Mouse (Mus musculus) adrenal gland, adult 18-20 months (tissue): Measurements from ENCODE around the gene Ppp1r18. TPM values are rescaled to one million over a fixed set of nuclear protein-coding genes. Genes with fewer than 3 reads are reported as not detected.
A peak's percentile ranks its signal among the peaks of the same experiment; 100 is the strongest.

Source experiments
- DNase-seq, 2 experiments: peaks; one replicate each; pipeline ENCODE4 v3.0.0; 2021 to 2022; ENCODE audit warnings: low spot score in 2 of 2
- long read RNA-seq, 2 experiments: library from polyadenylated mRNA; stranded (forward); transcript quantifications; one replicate each; pipeline ENCODE4 v2.0.0; 2021
- total RNA-seq, 2 experiments: library from RNA; stranded (reverse); gene quantifications; 1 replicate in 1 of 2; 2 replicates in 1 of 2; pipeline ENCODE4 v1.2.3; 2021

The Ppp1r18 gene
- 10 to 100 TPM; 35.3 to 41.0 TPM for total RNA-seq
- long read RNA-seq, experiment 1, transcript Ppp1r18-205 (3 exons, 3,185 nt): major isoform, 18 of 22 reads
- long read RNA-seq, experiment 1, partial matches to known transcripts: 0 of 22 reads
- long read RNA-seq, experiment 1, other reads (novel, unspliced or antisense): 2 of 22 reads
- long read RNA-seq, experiment 2, partial matches to known transcripts: 0 of 7 reads
- long read RNA-seq, experiment 2, other reads (novel, unspliced or antisense): 1 of 7 reads

DNA sequence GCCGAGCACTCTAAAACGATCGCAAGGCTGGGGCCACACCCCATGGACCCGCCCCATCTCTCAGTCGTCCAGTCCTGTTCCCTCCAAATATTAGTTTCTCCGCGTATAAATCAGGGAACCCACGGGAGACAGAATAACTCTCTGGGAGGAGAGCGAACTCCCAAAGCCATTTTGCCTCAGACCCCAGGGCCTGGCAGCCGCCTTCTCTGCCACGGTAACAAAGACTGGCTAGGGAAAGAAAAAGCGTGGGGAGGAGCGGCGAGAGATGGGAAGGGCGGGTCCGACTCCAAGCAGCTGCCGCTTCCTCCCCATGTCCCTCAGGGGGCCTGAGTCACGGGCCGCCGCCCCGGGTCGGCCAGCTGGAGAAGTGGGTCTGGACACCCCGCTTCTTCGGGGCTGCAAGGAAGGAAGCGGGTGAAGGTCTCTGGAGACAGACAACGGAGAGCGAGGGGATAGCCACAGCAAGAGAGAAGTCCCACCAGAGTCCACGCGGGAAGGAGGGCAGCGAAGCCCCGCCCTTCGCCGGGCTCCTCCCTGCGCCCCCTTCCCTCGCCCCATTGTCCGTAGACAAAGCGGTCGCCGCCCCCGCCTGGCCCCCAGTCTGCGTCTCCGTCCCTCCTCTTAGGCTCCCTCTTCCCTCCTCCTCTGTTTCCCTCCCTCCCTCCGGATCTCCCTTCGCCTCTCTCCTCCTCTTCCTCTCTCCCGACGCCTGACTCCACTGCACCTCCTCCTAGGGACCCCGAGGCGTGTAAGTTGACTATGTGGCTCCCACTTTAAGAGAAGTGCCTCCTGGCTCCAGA, at the start of gene Ppp1r18:
Gene Ppp1r18, plus strand, starts transcription at position 113 of the 800 bp plus-strand sequence.
- DNase-seq: peak; percentile 65 to 70

DNA sequence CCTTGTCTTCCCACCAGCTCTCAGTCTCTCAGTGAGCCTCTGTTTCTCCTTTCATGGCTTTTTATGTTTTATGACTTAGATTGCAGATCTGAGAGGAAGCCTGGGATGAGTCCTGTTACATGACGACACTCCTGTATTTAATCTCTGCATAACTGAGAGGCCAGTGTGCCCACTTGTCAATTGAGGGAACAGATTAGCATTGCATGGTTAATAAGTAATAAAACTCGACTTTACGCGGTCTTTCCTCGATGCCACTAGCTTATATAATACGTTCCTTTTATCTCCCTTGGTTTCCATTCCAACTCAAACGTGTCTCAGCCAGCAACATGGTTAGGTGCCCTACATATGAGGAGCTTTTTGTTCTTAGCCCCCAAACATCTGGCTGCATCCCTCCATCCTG, 49.6 kb upstream of the Ppp1r18 start:
- no peak for DNase-seq

DNA sequence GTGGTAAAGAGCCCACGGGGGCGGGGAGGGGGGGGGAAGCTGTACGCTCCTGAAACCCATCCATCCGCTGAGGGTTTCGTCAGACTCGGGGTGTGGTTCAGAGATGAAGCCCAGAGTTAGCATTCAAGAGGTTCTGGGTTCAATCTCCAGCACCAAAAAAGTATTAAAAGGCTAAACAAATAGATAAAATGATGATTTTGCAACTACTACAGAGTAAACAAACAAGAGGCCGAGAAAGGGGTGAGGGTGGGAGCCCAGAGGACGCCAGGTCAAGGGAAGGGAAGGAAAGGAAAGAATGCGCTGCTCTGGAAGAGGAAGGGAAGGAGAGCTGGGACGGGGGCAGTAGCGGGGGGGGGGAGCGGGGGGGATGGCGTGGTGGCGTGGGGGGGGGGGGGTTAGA, 48.7 kb upstream of the Ppp1r18 start:
- DNase-seq: no peak

DNA sequence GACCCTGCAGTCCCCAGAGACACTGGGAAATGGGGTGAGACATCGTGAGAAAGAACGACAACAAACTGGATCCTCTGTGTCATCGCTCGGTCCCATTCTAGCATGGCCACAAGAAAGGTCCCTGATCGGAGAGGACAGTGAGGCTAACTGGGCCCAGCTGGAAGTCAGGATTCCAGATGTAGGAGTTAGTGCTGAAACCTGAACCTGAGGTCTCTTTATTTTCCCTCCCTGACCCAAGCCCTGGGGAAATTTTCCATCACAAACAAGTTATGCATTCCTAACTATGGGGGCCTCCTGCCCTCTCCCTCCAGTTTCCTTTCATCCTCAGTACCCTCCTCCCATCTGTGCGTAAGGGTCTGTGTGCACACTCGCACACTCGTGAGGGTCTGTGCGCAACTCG, 48.2 kb upstream of the Ppp1r18 start:
- no peak for DNase-seq

DNA sequence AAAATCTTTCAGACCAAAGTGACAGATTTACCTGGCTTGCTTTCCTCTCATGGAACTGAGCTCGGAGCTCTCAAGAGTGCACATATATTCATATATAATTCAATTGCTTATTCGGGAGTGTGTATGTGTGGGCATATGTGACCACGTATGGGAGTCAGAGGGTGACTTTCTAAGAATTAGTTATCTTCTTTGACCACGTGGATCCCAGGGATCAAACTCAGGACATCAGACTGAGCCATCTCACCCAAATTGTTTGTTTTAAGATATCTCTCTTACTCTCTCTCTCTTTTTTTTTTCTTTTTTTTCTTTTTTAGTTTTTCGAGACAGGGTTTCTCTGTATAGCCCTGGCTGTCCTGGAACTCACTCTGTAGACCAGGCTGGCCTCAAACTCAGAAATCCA, 45.3 kb upstream of the Ppp1r18 start:
- no peak for DNase-seq

DNA sequence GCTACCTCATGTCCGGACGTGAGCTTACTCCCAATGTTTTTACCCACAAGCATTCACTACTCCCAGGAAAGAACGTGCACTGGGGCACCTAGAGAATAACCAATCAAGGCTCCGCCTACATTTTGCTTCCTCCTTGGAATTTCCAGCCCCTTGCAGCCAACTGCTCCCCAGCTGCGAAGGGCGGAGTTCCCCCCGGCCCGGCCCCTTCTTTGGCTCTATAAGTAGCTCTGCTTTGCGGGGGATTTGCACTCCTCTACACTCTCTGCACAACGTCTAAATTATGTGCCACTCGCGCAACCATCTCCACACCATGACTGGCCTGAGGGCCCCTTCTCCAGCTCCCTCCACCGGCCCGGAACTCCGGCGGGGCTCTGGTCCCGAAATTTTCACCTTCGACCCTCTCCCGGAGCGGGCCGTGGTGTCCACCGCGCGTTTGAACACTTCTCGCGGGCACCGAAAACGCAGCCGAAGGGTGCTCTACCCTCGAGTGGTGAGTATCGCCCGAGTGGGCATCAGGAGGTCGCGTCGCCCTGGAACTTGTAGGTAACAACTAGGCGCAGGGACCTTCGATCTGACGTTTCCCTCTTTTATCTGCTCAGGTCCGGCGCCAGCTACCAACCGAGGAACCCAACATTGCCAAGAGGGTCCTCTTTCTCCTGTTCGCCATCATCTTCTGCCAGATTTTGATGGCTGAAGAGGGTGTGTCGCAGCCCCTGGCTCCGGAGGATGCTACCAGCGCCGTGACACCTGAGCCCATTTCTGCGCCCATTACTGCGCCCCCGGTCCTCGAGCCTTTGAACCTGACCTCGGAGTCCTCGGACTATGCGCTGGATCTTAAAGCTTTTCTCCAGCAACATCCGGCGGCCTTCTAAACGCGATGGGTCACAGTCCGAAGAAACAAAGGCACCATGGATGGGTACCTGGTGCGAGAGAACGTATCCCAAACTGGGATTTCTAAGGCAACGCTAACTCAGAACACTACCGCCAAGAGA, 43.7 kb upstream of the Ppp1r18 start, which contains the start of gene Ier3:
Gene Ier3, plus strand, starts transcription at position 246 of the 992 bp plus-strand sequence.
- peak; percentile 85 for DNase-seq

DNA sequence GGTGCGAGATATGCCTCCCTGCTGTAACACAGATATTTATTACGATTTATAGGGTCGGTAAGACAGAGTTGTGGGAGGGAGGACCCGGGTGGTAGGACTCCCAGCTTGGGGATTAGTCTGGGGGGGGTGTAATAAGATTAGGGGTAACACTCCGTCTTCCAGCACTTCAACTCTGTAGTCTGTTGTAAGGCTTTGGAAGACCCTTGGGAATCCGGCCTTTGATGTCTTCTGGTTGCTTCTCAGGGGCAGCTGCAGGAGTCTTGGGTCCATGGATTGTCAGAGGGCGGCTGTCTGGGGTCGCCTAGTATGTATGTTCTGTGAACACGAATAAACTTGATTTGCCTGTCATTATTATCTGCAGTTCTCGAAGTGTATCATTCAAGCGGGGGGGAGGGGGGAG, 42.8 kb upstream of the Ppp1r18 start:
- DNase-seq: no peak

DNA sequence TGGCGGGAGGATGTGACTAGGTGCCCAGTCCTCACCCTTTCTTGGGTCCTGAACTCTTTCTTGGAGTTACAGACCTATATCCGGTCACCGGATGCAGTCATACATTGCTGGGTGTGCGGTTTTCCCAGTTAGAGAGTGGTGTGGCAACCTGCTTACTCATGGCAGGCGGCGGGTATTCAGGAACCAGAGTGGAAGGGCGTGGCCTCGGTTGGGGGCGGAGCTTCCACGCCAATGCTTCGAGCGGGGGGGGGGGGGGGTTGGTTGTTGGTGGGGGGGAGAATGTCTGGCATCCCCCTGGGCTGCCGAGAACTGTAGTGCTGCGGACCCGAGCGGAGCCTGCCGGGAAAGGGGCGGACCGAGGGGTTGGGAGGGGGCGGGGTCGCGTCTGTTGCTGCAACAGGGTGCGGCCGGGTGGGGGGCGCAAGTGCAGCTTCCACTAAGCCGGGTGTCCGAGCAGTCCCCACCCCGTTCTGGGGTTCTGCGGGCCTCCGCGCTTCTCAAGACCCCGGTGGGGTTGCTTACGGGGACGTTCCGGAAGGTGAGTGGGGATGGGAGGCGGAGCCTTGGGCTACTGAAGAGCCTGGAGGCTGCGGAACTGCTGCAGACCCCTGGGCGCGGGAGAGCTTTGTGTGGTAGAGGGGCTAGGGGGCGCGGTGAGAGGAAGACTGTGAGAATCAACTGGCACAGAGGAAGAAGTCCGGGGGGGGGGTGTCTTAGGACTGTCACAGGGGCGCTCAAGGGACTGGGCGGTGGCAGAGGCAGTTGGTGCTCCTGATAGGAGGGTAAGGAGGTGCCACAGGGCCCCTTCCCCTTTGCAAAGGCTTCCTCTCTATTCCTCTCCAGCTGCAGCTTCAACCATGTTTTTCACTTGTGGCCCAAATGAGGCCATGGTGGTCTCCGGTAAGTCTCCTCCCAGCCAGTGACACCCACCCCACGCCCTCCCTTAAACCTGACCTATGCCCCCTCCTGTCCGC, 42.1 kb upstream of the Ppp1r18 start, which contains the start of gene Flot1:
Gene Flot1, plus strand, starts transcription at position 267 of the 974 bp plus-strand sequence.
- DNase-seq: peak; percentile 76 to 84

DNA sequence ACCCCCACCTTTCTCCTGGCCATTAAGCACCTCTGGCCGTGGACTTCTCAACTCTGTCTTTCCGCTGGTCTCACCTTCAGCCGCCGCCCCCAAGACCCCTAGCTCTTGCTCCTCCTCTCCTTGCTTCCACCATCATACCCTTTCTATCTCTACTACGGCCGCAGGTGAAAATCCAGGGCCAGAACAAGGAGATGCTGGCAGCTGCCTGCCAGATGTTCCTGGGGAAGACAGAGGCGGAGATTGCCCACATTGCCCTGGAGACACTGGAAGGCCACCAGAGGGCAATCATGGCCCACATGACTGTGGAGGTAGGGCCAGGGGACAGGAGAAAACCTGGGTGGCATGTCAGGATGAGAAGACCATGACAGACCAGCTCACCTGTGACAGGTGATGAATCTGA, 41.0 kb upstream of the Ppp1r18 start:
- no peak for DNase-seq

DNA sequence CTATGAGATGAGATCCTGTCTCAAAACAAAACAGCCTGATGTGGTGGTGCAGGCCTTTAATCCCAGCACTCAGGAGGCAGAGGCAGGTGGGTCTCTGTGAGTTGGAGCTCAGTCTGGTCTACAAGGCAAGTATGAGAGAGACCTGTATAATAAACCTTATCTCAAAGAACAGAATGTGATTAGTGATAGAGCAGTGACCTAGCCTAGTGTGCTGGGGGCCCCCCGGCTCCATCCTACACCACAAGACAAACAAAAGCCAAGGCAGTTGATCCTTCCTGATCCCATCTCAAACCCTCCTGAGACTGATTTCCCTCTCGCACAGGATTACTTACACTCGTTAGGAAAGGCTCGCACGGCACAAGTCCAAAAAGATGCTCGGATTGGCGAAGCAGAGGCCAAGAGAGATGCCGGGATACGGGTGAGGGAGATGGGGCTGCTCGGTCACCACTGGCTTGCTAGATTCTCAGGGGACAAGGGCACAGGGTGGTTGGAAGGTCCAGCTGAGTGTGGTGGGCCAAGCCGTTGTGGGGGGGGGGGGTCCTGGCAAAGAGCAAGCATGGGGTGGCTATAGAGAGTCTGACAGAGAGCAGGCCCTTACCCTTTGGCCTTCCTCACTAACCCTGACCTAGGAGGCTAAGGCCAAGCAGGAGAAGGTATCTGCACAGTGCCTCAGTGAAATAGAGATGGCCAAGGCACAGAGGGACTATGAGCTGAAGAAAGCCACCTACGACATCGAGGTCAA, 40.1 kb upstream of the Ppp1r18 start:
- no peak for DNase-seq

DNA sequence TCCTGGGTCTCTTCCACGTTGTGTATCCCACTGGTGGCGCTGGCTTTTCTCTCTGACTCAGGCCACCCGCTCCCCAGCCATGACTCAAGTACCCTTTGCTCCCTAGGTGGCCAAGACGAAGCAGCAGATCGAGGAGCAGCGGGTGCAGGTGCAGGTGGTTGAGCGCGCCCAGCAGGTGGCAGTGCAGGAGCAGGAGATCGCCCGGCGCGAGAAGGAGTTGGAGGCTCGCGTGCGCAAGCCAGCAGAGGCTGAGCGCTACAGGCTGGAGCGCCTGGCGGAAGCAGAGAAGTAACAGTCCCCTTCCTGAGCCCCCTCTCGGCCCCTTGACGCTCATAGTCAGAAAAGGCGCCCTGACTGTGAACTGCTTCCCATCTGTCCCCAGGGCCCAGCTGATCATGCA, 35.7 kb upstream of the Ppp1r18 start:
- DNase-seq: peak; percentile 84 to 85

DNA sequence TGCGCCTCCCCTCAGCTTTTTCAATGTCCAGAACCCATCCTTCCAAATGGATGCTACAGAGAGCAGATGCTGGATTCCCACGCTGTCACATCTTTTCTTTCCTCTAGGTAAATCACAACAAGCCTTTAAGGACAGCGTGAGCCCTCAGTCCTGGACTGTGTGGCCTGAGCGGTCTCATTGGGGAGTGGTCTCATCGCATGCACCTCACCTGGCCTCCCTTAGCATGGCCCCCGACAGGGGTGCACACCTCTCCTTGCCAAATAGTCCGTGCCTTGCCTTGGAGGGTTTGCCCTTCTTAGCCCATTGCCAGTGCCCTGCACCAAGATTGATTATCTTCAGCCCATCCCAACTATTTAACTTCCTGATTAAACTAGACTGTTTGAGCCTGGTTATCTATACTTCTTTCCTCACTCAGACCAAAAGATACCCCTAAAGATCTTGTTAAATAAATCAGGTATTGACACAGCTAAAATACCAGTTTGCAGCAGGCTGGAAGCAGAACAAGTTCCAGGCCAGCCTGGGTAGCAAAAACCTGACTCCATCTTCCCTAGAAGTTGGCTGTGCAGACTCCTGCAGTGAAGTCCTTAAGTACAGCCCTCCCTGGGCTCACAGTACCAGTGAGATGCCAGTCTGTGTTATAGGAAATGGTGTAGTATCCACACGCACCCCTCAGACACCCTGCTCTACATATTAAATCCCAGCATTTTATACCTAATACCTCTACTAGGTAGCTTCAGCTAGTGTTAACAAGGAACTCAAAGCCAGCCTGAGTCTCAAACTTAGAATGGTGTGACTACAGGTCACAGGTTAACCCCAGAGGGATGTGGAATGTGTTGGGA, 32.8 kb upstream of the Ppp1r18 start:
- DNase-seq: no peak

DNA sequence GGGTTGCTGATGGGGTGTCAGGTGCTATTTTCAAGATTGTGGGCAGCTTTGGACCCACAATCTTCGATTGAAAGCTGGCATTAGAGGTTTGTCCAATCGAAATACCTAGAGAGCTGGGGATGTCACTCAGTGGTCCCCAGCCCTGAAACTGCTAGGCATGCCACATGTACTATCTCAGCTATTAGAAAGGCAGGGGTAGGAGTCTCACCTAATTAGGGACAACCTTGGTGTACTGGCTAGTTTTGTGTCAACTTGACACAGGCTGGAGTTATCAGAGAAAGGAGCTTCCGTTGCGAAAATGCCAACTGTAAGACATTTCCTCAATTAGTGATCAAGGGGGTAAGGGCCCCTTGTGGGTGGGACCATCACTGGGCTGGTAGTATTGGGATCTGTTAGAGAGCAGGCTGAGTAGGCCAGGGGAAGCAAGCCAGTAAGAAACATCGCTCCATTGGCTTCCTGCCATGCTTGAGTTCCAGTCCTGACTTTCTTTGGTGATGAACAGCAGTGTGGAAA, 32.1 kb upstream of the Ppp1r18 start:
- DNase-seq: no peak

DNA sequence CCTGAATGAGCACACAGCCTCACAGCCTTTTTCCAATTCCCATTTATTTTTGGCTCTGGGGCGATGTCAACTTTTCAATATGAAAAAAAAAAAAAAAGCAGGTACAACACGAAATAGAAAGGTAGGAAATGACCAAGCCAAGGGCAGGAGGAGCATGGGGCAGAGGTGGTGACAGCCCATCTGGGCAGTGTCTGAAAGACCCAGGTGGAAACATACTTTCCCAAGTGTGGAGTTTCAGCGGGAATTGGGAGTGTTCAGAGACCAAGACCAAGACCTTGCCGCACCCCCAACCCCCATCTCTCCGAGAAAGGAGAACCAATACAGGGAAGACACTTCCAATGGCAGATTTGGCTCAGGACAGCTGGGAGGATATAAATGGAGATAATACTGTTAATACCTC, 31.5 kb upstream of the Ppp1r18 start:
- DNase-seq: no peak

DNA sequence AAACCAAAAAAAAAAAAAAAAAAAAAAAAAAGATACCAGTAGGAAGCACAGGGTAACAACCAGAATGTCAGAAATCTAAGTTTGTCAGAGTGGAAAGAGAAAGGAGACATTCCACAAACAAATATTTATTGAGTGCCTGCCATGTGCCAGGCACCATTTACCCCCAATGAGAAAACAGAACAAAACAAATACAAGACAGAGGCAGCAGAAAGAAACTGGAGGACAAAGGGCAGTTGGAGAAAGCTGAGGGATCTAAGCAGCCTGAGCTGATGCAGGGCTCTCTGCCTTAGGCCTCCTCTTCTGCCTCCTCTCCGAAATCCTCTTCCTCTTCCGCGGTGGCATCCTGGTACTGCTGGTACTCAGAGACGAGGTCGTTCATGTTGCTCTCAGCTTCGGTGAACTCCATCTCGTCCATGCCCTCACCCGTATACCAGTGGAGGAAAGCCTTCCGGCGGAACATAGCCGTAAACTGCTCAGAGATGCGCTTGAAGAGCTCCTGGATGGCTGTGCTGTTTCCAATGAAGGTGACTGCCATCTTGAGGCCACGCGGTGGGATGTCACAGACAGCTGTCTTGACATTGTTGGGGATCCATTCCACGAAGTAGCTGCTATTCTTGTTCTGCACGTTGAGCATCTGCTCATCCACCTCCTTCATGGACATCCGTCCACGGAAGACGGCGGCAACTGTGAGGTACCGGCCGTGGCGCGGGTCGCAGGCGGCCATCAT, 30.5 kb upstream of the Ppp1r18 start:
- DNase-seq: no peak

DNA sequence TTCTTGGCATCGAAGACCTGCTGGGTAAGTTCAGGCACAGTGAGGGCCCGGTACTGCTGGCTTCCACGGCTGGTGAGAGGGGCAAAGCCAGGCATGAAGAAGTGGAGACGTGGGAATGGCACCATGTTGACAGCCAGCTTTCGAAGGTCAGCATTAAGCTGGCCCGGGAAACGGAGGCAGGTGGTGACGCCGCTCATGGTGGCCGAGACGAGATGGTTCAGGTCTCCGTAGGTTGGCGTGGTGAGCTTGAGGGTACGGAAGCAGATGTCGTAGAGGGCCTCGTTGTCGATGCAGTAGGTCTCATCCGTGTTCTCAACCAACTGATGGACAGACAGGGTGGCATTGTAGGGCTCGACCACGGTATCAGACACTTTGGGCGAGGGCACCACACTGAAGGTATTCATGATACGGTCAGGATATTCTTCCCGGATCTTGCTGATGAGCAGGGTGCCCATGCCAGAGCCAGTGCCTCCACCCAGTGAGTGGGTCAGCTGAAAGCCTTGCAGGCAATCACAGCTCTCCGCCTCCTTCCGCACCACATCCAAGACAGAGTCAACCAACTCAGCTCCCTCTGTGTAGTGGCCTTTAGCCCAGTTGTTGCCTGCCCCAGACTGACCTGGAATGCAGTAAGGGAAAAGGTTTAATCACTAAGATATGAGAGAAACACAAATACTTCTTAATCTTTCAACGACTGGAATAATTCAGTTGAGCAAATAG, 29.8 kb upstream of the Ppp1r18 start:
- DNase-seq: no peak
